Mouse (Mus musculus) liver, embryonic 15.5 days (tissue): ENCODE measurements around the gene Zfp641. TPM values are rescaled to one million over a fixed set of nuclear protein-coding genes. Genes with fewer than 3 reads are reported as not detected.

Experiments used
- ATAC-seq: fragments of 200-750 bp; cut with Nextera tagmentation; 2 replicates; pipeline ENCODE4 v1.8.0; 2017; ENCODE audit warnings: moderate number of reproducible peaks, mild to moderate bottlenecking, moderate library complexity; ENCODE audit not compliant: insufficient read depth
- H3K27ac ChIP-seq: fragments of 300-500 bp; sonication (generic); replicated peaks from 2 replicates; pipeline ENCODE4 v1.5.1; 2015; ENCODE audit warnings: mild to moderate bottlenecking, inconsistent platforms
- H3K27me3 ChIP-seq: fragments of 300-500 bp; sonication (generic); 2 replicates; pipeline ENCODE4 v1.6.1; 2015; ENCODE audit warnings: mild to moderate bottlenecking, inconsistent platforms
- H3K36me3 ChIP-seq: fragments of 300-500 bp; sonication (generic); replicated peaks from 2 replicates; pipeline ENCODE4 v1.6.1; 2015; ENCODE audit warnings: moderate library complexity, mild to moderate bottlenecking, inconsistent platforms
- H3K4me1 ChIP-seq: fragments of 300-500 bp; sonication (generic); replicated peaks from 2 replicates; pipeline ENCODE4 v1.6.1; 2015; ENCODE audit warnings: inconsistent platforms
- H3K4me2 ChIP-seq: fragments of 300-500 bp; sonication (generic); 2 replicates; pipeline ENCODE4 v1.6.1; 2015; ENCODE audit warnings: moderate library complexity, mild to moderate bottlenecking, inconsistent platforms
- H3K4me3 ChIP-seq: fragments of 300-500 bp; sonication (generic); replicated peaks from 2 replicates; pipeline ENCODE4 v1.5.1; 2015; ENCODE audit warnings: mild to moderate bottlenecking, inconsistent platforms
- H3K9ac ChIP-seq: fragments of 300-500 bp; sonication (generic); 2 replicates; pipeline ENCODE4 v1.6.1; 2015; ENCODE audit warnings: moderate library complexity, mild to moderate bottlenecking, inconsistent platforms
- H3K9me3 ChIP-seq: fragments of 300-500 bp; sonication (generic); replicated peaks from 2 replicates; pipeline ENCODE4 v1.6.1; 2016; ENCODE audit warnings: inconsistent platforms
- WGBS: fragments of 180-500 bp; shearing (Covaris S2); methylation state at CpG from one replicate; pipeline ENCODE4 v1.1.7; 2015; ENCODE audit warnings: mixed read lengths; ENCODE audit not compliant: insufficient replicate concordance; 5-methylcytosine and 5-hydroxymethylcytosine counted together
- polyA plus RNA-seq: library from polyadenylated mRNA; unstranded; fragments of >200 nt; fragmentation: Nextera tagmentation; extraction: Ambion mirVana; gene quantifications from 2 replicates; pipeline ENCODE4 v1.2.1, GENCODE M21; 2015

The Zfp641 gene
- polyA plus RNA-seq = 0.08 TPM in 2 replicates

DNA sequence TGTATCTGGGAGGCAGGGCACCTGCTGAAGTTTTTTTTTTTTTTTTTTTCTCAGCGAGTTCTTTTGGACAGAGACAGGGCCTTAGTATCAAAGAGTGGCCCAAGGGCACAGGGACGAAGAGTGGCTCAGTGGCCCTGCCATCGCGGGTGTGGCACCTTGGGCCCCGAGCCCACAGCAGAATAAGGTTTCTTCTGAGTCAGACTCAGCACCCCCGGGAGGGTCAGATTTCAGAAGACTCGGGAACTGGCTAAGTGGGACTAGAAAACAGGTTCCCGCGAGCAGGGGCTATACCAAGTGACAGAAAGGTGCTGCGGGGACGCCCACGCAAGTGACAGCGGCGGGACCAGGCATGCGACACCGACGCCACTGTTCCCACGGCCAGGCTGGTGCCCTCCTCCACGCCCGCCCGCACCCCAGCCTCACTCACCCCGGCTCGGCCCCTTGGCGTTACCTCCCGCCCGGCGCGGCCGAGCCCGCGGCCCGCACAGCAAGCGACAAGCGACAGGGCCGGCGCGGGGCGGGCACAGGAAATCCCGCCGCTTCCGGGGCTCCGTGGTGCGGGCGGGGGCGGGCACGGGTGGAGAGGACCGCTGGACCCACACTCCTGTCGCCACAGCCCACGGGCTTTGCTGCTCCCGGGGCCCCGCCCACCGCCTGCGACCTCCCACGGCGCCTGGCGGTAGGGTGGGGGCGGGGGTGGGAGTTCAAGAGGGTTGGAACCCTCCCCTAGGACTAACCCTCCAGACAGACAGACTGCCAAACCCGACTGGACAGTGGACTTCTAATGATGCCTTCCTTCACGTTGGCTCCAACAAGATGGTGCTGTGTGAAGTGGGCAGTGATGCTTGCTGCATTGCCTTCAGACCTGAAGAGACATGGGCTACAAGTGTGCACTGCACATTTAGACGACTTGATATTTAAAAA is at the start of gene Zfp641:
Gene Zfp641, minus strand, starts transcription at position 534 of the 924 bp plus-strand sequence.
- Histone ChIP-seq H3K9ac (no peak within 1 kb of the TSS), H3K36me3 (no peaks in the 10 kb centered on the region), H3K4me2 (peak within 1 kb of the TSS; percentile 63), H3K27me3 (peaks cover 27% of the 10 kb centered on the region), H3K9me3 (no peaks in the 10 kb centered on the region), H3K4me3 (peak within 1 kb of the TSS; percentile 46), H3K27ac (no peak within 1 kb of the TSS), H3K4me1 (no peaks in the 10 kb centered on the region)
- 3% methylated on average over 60 of the region's 60 CpGs for WGBS
- ATAC-seq = no peak

DNA sequence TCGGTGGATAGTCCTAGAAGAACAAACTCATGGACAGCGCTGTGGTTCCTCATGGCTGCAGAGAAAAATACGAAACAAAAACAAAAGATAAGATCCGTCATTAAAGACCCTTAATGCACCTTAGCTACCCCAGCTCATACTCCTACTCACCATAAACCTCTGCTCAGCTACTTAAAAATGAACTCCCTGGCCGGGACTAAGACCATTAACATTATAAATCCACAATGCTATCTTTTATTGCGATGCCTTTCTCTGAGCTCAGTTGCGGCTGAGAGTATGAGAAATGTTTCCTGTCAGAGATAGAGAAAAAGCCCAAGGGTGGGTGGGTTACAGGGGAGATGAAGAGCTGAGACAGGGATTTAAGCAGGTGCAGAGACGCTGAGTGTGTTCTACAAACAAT is 44.9 kb upstream of the Zfp641 start, which contains the start of gene Olfr284:
Gene Olfr284, minus strand, starts transcription at position 101 of the 400 bp plus-strand sequence.
- Histone ChIP-seq H3K4me1 (no peaks in the 10 kb centered on the region), H3K9ac (no peak within 1 kb of the TSS), H3K36me3 (no peaks in the 10 kb centered on the region), H3K4me3 (no peak within 1 kb of the TSS), H3K9me3 (no peaks in the 10 kb centered on the region), H3K27me3 (no peaks in the 10 kb centered on the region), H3K27ac (no peak within 1 kb of the TSS), H3K4me2 (no peak within 1 kb of the TSS)
- no peak for ATAC-seq
- WGBS = 68% methylated on average over 8 of the region's 8 CpGs

DNA sequence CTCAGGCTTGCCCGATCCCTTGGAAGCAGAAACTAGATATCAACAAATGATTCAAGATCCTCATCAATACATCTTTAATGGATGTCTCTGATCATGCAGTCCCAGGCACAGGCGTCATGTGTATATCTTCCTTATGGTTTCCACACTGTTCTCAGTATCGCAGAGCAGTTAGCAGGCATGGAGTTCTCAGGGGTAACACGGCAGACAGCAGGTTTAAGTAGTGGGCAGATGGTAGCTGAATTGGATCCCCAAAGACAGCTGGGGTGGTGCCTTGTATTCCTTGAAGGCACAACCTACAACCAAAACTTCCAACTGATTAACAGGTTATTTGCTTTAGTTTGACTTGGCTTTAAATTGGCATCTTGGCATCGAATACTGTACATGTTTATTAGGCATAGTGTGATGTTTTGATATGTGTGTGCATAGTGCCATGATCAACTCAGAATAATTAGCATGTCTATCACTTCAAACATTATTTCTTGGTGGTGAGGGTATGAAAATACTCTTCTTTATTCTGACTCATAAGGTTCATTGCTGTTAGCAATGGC is 21.3 kb upstream of the Zfp641 start, which contains the start of gene Olfr285:
Gene Olfr285, minus strand, starts transcription at position 177 of the 548 bp plus-strand sequence.
- 72% methylated on average over 5 of the region's 5 CpGs for WGBS
- Histone ChIP-seq H3K9me3 (no peaks in the 10 kb centered on the region), H3K9ac (no peak within 1 kb of the TSS), H3K27me3 (no peaks in the 10 kb centered on the region), H3K27ac (no peak within 1 kb of the TSS), H3K4me2 (no peak within 1 kb of the TSS), H3K4me3 (no peak within 1 kb of the TSS), H3K36me3 (no peaks in the 10 kb centered on the region), H3K4me1 (no peaks in the 10 kb centered on the region)
- no peak for ATAC-seq

DNA sequence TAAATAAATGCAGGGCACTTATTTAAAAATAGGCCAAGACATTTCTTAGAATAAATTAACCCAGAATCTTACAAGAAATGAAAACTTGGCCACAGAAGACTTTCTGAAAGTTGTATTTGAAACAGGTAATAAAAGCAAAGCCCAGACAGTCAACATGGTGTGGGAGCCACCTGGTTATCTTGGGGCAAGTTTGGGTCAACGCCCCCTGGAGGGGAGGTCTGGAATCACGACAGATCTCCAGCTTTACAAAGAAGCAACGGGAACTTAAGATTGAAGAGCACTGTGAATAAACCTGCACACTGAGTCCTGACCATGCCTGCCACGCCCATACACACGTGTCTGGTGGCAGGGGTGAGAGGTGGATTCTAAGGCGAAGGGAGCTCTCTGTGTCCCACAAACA is 19.7 kb upstream of the Zfp641 start:
- no peaks in the 10 kb centered on the region for H3K4me1 ChIP-seq
- H3K27ac ChIP-seq = no peak overlapping the region
- H3K36me3 ChIP-seq = no peaks in the 10 kb centered on the region
- no peaks in the 10 kb centered on the region for H3K9me3 ChIP-seq
- no peaks in the 10 kb centered on the region for H3K27me3 ChIP-seq
- no peak overlapping the region for H3K4me3 ChIP-seq
- 32% methylated on average over 6 of the region's 6 CpGs for WGBS
- H3K4me2 ChIP-seq = no peak overlapping the region
- no peak overlapping the region for H3K9ac ChIP-seq
- no peak for ATAC-seq

DNA sequence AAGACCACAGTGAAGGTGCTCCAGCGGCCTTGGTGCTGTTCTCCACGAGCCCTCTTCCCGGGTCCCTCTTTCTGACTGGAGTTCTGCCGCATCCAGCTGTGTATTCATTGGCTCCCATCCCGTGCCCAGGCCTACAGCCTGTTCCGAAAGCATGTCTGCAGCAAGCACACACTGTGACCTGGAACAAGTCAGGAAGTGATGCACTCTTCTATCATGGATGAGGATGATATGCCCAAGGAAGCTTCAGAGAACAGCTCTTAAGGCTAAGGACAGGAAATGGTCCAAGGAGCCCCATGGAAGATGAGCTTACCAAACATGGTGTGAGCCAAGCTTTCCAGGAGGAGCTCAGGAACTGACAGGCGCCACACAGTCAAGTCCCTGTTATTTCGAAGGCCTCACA is 2.3 kb downstream of the Zfp641 start:
- 61% methylated on average over 8 of the region's 8 CpGs for WGBS

DNA sequence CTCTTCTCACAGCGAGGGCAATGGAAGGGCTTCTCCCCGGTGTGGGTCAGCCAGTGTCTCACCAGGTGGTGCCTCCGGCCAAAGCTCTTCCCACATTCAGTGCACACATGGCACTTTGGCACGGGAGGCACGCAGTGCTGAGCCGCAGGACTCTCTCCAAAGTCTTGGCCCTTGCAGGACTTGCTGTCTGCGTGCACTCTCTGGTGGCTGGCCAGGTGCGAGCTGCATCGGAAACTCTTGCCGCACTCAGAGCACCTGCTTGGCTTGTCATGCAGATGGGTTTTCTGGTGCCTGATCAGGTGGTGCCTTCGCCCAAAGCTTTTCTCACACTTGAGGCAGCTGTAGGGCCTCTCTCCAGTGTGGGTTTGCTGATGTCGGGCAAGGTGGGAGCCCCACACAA is 7.4 kb downstream of the Zfp641 start:
- Histone ChIP-seq H3K9ac (no peak overlapping the region), H3K36me3 (no peaks in the 10 kb centered on the region), H3K27ac (no peak overlapping the region), H3K4me2 (no peak overlapping the region), H3K27me3 (no peaks in the 10 kb centered on the region; the same call in 1 of the 2 replicates), H3K9me3 (no peaks in the 10 kb centered on the region), H3K4me3 (no peak overlapping the region), H3K4me1 (no peaks in the 10 kb centered on the region)
- 61% methylated on average over 12 of the region's 12 CpGs for WGBS
- no peak for ATAC-seq

More for the DNA sequence above, 2.3 kb downstream of the Zfp641 start:
- Histone ChIP-seq H3K9me3 (no peaks in the 10 kb centered on the region), H3K9ac (no peak overlapping the region), H3K36me3 (no peaks in the 10 kb centered on the region), H3K27me3 (peaks cover 27% of the 10 kb centered on the region), H3K27ac (no peak overlapping the region), H3K4me3 (no peak overlapping the region), H3K4me1 (no peaks in the 10 kb centered on the region), H3K4me2 (no peak overlapping the region)
- ATAC-seq = no peak

DNA sequence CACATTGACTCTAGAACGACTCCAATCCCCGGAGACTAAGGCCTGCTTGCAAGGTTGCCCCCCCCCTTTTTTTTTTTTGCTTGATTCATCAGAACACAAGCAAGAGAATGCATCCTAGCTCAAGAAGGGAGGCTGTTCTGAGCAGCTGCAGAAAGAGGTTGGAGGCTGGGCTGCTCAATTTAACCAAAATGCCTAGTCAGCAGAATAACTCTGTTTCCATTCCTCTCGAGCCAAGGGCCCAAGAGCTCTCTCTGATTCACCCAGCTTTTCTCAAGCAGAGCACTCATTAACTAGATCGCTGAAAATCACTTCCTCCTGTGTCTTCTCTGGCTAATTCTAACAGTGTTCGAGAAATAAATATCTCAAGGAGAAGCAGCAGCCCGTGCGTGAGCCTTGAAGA is 9.5 kb downstream of the Zfp641 start:
- Histone ChIP-seq H3K27ac (no peak overlapping the region), H3K36me3 (no peaks in the 10 kb centered on the region), H3K4me3 (no peak overlapping the region), H3K27me3 (no peaks in the 10 kb centered on the region; the same call in 1 of the 2 replicates), H3K4me1 (no peaks in the 10 kb centered on the region), H3K4me2 (no peak overlapping the region), H3K9ac (no peak overlapping the region), H3K9me3 (no peaks in the 10 kb centered on the region)
- WGBS = 59% methylated on average over 7 of the region's 7 CpGs
- no peak for ATAC-seq

DNA sequence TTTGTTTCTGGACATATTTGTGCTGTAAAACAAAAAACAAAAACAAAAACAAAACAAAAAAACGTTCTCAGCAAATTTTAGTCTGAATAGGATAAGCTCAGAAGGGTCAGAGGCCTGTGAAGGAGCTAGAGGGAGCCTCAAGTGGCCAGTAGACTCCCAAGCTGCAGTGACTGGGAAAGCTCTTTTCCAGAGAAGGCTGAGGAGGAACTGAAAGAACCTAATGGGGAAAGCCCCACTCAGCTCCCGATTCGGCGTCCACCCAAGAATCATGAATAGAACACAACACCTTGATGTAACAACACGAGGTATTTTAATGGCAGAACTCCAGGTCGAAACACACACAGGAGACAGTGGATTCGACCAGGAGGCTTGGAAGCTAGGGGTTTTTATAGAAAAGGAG is 38.2 kb downstream of the Zfp641 start:
- Histone ChIP-seq H3K27me3 (no peaks in the 10 kb centered on the region), H3K4me3 (no peak overlapping the region), H3K9me3 (no peaks in the 10 kb centered on the region), H3K27ac (no peak overlapping the region), H3K4me2 (no peak overlapping the region), H3K4me1 (no peaks in the 10 kb centered on the region), H3K9ac (no peak overlapping the region), H3K36me3 (no peaks in the 10 kb centered on the region)
- 67% methylated on average over 7 of the region's 7 CpGs for WGBS
- no peak for ATAC-seq

DNA sequence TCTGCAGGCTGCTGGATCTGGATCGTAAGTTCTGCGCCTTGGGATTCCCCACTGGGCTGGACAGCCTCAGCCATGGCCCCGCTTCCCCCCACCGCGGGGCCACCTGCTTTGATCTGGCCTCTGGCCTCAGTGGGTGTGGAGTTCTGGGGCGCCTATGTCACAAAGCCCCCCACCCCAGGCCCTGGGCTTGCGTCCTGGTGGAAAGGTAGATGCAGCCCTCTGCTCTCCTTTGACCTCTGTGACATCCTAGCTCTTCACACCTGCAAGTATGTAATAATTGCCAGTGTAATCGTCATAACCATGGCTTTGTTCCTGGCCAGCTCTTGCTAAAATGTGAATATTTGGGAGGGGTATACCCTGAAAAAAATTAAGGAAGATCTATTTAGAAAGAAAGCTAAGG is 38.8 kb downstream of the Zfp641 start, which contains the start of gene H1fnt:
Gene H1fnt, minus strand, starts transcription at position 101 of the 400 bp plus-strand sequence.
- Histone ChIP-seq H3K9me3 (no peaks in the 10 kb centered on the region), H3K9ac (no peak within 1 kb of the TSS), H3K36me3 (no peaks in the 10 kb centered on the region), H3K27ac (no peak within 1 kb of the TSS), H3K4me2 (no peak within 1 kb of the TSS), H3K4me1 (no peaks in the 10 kb centered on the region), H3K4me3 (no peak within 1 kb of the TSS), H3K27me3 (no peaks in the 10 kb centered on the region)
- no peak for ATAC-seq
- 69% methylated on average over 8 of the region's 8 CpGs for WGBS

DNA sequence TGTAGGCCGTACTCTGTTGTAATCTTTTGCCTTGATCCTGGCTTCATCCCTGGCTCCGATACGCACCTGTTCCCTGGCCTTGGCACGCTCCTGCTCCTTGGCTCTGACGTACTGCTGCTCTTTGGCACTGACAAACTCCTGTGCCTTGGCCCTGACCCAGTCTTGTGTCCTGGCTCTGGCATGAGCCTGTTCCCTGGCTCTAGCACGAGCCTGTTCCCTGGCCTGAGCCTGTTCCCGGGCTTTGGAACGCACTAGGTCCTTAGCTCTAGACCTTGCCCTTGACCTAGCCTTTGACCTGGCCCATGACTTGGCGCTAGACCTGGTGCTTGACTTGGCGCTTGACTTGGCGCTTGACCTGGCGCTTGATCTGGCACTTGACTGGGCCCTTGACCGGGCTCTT is 39.7 kb downstream of the Zfp641 start:
- H3K9ac ChIP-seq = no peak overlapping the region
- no peaks in the 10 kb centered on the region for H3K9me3 ChIP-seq
- no peaks in the 10 kb centered on the region for H3K27me3 ChIP-seq
- no peaks in the 10 kb centered on the region for H3K4me1 ChIP-seq
- H3K27ac ChIP-seq = no peak overlapping the region
- no peak overlapping the region for H3K4me3 ChIP-seq
- H3K36me3 ChIP-seq = no peaks in the 10 kb centered on the region
- WGBS = 83% methylated on average over 13 of the region's 13 CpGs
- no peak for ATAC-seq
- H3K4me2 ChIP-seq = no peak overlapping the region
